Mouse (Mus musculus) E14TG2a.4 (cell line): ENCODE data around the gene Kif26a.

Source experiments
- CTCF ChIP-seq: conservative IDR thresholded peaks from 2 replicates; pipeline ENCODE4 v1.5.1; 2014; ENCODE audit warnings: low read length
- POU5F1 ChIP-seq: IDR thresholded peaks from 2 replicates; pipeline ENCODE4 v1.6.1; 2014; ENCODE audit warnings: low read length, borderline replicate concordance

DNA sequence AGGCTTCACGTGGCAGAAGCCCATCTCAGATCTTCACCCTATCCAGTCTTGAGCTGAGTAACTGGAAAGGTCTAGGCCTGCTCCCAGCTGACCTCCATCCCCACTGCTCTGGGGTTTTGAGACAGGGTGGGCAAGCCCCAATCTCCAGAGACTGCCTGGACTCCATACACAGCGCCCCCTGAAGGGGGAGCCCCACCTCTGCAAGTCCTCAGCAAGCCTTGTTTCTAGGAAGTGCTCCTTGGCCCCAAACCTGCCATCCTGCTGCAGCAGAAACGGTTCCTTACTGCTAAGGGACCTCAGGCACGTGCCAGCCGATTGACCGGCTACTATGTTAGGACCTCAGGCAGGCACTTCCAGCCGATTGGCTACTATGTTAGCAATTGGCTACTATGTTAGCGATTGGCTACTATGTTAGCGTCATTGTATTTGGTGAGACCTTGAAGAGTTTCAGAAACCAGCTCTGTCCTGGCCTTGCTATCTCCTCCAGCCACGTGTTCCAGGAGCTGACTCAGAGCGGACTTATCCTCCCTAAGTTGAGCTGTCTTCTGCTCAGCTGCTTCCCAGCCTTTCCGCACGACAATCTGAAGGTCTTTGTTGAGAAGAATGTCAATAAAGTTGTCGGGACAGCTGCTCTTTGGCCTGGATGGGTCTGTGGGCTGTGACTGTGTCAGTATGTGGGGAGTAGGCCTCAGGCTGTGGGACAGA is 18.9 kb upstream of the Kif26a start:
- TF ChIP-seq CTCF: peak; percentile 51
- TF ChIP-seq POU5F1: no peak
